Mouse (Mus musculus): ENCODE measurements at regions not wholly inside any gene's neighbourhood (a gene's known extent, or its start where the extent isn't known, plus 50 kb on each side); places are given as distances from the start of the nearest gene placed in this dataset.
A peak's percentile ranks its signal among the peaks of the same experiment; 100 is the strongest.

- no peak for DNase-seq
Measured at GRCm38 (mm10) chr2:48409876-48410275, 404.0 kb upstream of the Acvr2a start.

GRCm38 (mm10) chr2:48411392-48411791 lies 402.5 kb upstream of the Acvr2a start:
- peak; percentile 23 to 36 for DNase-seq

GRCm38 (mm10) chr2:48412683-48413440 lies 401.0 kb upstream of the Acvr2a start:
- no peak for DNase-seq

GRCm38 (mm10) chr2:48414596-48415481 lies 399.1 kb upstream of the Acvr2a start:
- DNase-seq = no peak

GRCm38 (mm10) chr2:48416207-48416750 lies 397.6 kb upstream of the Acvr2a start:
- peak in 1 of 2 experiments; percentile 14 for DNase-seq

GRCm38 (mm10) chr2:48417000-48417596 lies 396.8 kb upstream of the Acvr2a start:
- DNase-seq = no peak

GRCm38 (mm10) chr2:48420791-48421190 lies 393.1 kb upstream of the Acvr2a start:
- no peak for DNase-seq

GRCm38 (mm10) chr2:48423861-48424442 lies 390.0 kb upstream of the Acvr2a start:
- peak; percentile 13 to 16 for DNase-seq

GRCm38 (mm10) chr2:48424562-48424961 lies 389.3 kb upstream of the Acvr2a start:
- DNase-seq = no peak

GRCm38 (mm10) chr2:48425200-48426090 lies 388.5 kb upstream of the Acvr2a start:
- DNase-seq = no peak

- DNase-seq = no peak
Measured at GRCm38 (mm10) chr2:48432545-48432944, 381.4 kb upstream of the Acvr2a start.

- DNase-seq = no peak
Measured at GRCm38 (mm10) chr2:48441296-48441990, 372.5 kb upstream of the Acvr2a start.

- DNase-seq = no peak
Measured at GRCm38 (mm10) chr2:48441991-48442544, 371.8 kb upstream of the Acvr2a start.

GRCm38 (mm10) chr2:48445898-48446604 lies 367.9 kb upstream of the Acvr2a start:
- DNase-seq = peak; percentile 22 to 53

GRCm38 (mm10) chr2:48446617-48447016 lies 367.3 kb upstream of the Acvr2a start:
- peak; percentile 12 to 15 for DNase-seq

- DNase-seq = no peak
Measured at GRCm38 (mm10) chr2:48449165-48449842, 364.6 kb upstream of the Acvr2a start.

- DNase-seq = peak; percentile 57
Measured at GRCm38 (mm10) chr2:48456072-48457040, 357.6 kb upstream of the Acvr2a start.

- no peak for DNase-seq
Measured at GRCm38 (mm10) chr2:48457117-48457516, 356.8 kb upstream of the Acvr2a start.

Measured in cerebellum, postnatal 10 days (tissue).